ENCODE assay signal across 7 mouse cellular contexts in genomic region chr10:33986771-33987170, GRCm38 (mm10). TPM values are rescaled to one million over a fixed set of nuclear protein-coding genes. Genes with fewer than 3 reads are reported as not detected.
DNase-seq lines count a peak whose midpoint lies in the region; ATAC-seq and TF ChIP-seq lines count a peak whose summit lies in the region.

No protein-coding gene starts in this region.

- peak; percentile 77 for TF ChIP-seq RAD21 in MEL (IDR thresholded peaks at IDR 0.05; ENCODE audit: low read depth, low read length)

- no peak overlapping the region for H3K4me3 ChIP-seq in MEL (ENCODE audit: control insufficient read depth in 1 of 2, insufficient read depth in 1 of 2, low read depth in 2 of 2, low read length in 2 of 2)
- H3K4me3 ChIP-seq in embryonic facial prominence, embryonic 12.5 days, result no peak overlapping the region
- no peak overlapping the region for H3K4me3 ChIP-seq in lung, postnatal 0 days (ENCODE audit: low read depth, low read length)

- no peaks in the 10 kb centered on the region for H3K27me3 ChIP-seq in MEL (ENCODE audit: control insufficient read depth in 1 of 2, insufficient read depth in 2 of 2, low read length in 2 of 2)
- no peaks in the 10 kb centered on the region for H3K27me3 ChIP-seq in embryonic facial prominence, embryonic 12.5 days
- no peaks in the 10 kb centered on the region for H3K27me3 ChIP-seq in lung, postnatal 0 days (replicated peaks; ENCODE audit: insufficient read depth, low read length)

- intact Hi-C loops in heart, postnatal 36 days (cut with DNase I), result loop anchor here (2.0 kb wide), 2 partner anchors 110 to 342 kb away; partner anchors contain the start of gene Calhm5

- TF ChIP-seq CTCF in MEL (IDR thresholded peaks at IDR 0.05 in 2 of 3, conservative IDR thresholded peaks at IDR 0.05 in 1 of 3; ENCODE audit: control insufficient read depth in 1 of 3, insufficient read depth in 1 of 3, low read depth in 2 of 3, low read length in 3 of 3, poor library complexity in 1 of 3, severe bottlenecking in 1 of 3), result peak in 2 of 3 experiments; percentile 67 to 95
- peak; percentile 100 for TF ChIP-seq CTCF in lung, postnatal 0 days (IDR thresholded peaks at IDR 0.05)

- no peaks in the 10 kb centered on the region for H3K9me3 ChIP-seq in MEL (replicated peaks; ENCODE audit: insufficient read depth, low read length)
- no peaks in the 10 kb centered on the region for H3K9me3 ChIP-seq in embryonic facial prominence, embryonic 12.5 days
- H3K9me3 ChIP-seq in lung, postnatal 0 days (ENCODE audit: low read length), result no peaks in the 10 kb centered on the region

- WGBS in embryonic facial prominence, embryonic 12.5 days, result 18% methylated on average over 4 of the region's 4 CpGs
- WGBS in lung, postnatal 0 days, result 8% methylated on average over 4 of the region's 4 CpGs

- TF ChIP-seq POLR2A in MEL (IDR thresholded peaks at IDR 0.05; ENCODE audit: control insufficient read depth in 1 of 2, insufficient read depth in 1 of 2, low read depth in 1 of 2, low read length in 2 of 2, poor library complexity in 1 of 2), result no peak

- H3K27ac ChIP-seq in MEL (ENCODE audit: control insufficient read depth, low read depth, low read length), result no peak overlapping the region
- H3K27ac ChIP-seq in embryonic facial prominence, embryonic 12.5 days, result no peak overlapping the region
- no peak overlapping the region for H3K27ac ChIP-seq in lung, postnatal 0 days (ENCODE audit: low read length)

- H3K79me2 ChIP-seq in MEL (ENCODE audit: control insufficient read depth, insufficient read depth, low read length, poor library complexity), result no peaks in the 10 kb centered on the region

- DNase-seq in MEL (ENCODE audit: low read depth, low spot score), result peak; percentile 91
- peak; percentile 23 for DNase-seq in adrenal gland, postnatal 25 days
- DNase-seq in heart, postnatal 36 days, result peak; percentile 52 to 55
- DNase-seq in layer of hippocampus, adult 8-10 months (ENCODE audit: low spot score in 2 of 2), result peak; percentile 43 to 67
- peak; percentile 89 for DNase-seq in lung, postnatal 0 days (ENCODE audit: low spot score)
- peak; percentile 69 for DNase-seq in retina, postnatal 7 days (ENCODE audit: low read depth, low spot score)

- TF ChIP-seq EP300 in MEL (IDR thresholded peaks at IDR 0.05; ENCODE audit: low read depth in 1 of 2, low read length in 2 of 2), result no peak
- no peak for TF ChIP-seq EP300 in lung, postnatal 0 days (IDR thresholded peaks at IDR 0.05)

- no peaks in the 10 kb centered on the region for H3K4me1 ChIP-seq in MEL (ENCODE audit: control insufficient read depth in 1 of 2, insufficient read depth in 2 of 2, low read length in 2 of 2)
- no peaks in the 10 kb centered on the region for H3K4me1 ChIP-seq in embryonic facial prominence, embryonic 12.5 days
- no peaks in the 10 kb centered on the region for H3K4me1 ChIP-seq in lung, postnatal 0 days (ENCODE audit: insufficient read depth, low read depth, low read length)

- peak; percentile 52; the same call in 1 of the 2 replicates for ATAC-seq in embryonic facial prominence, embryonic 12.5 days (ENCODE audit: insufficient number of reproducible peaks, insufficient read depth, low FRiP score, low TSS enrichment)
- peak; percentile 59 for ATAC-seq in lung, postnatal 0 days

- H3K36me3 ChIP-seq in MEL (ENCODE audit: control insufficient read depth in 1 of 2, insufficient read depth in 2 of 2, low read length in 2 of 2), result no peaks in the 10 kb centered on the region
- no peaks in the 10 kb centered on the region; the same call in 1 of the 2 replicates for H3K36me3 ChIP-seq in embryonic facial prominence, embryonic 12.5 days
- H3K36me3 ChIP-seq in lung, postnatal 0 days (ENCODE audit: insufficient read depth, low read length), result 0 out of 2 replicates have a peak, but pooled peaks cover 7% of the 10 kb centered on the region

- no peak overlapping the region for H3K4me2 ChIP-seq in embryonic facial prominence, embryonic 12.5 days (replicated peaks)
- no peak overlapping the region for H3K4me2 ChIP-seq in lung, postnatal 0 days (replicated peaks; ENCODE audit: low read depth, low read length)

- H3K9ac ChIP-seq in MEL (ENCODE audit: control insufficient read depth, low read depth, low read length, poor library complexity, severe bottlenecking), result no peak overlapping the region
- no peak overlapping the region for H3K9ac ChIP-seq in embryonic facial prominence, embryonic 12.5 days
- H3K9ac ChIP-seq in lung, postnatal 0 days (replicated peaks; ENCODE audit: low read depth), result no peak overlapping the region

TF ChIP-seq in MEL, 35 proteins besides CTCF, POLR2A, EP300 and RAD21 (continues in another document):
- TF ChIP-seq TAL1 (IDR thresholded peaks at IDR 0.05; ENCODE audit: low read length) (no peak), ZC3H11A (IDR thresholded peaks at IDR 0.05; ENCODE audit: low read depth, low read length) (peak; percentile 72), POLR2AphosphoS5 (IDR thresholded peaks at IDR 0.05; ENCODE audit: borderline replicate concordance, low read depth, low read length) (no peak), TBP (IDR thresholded peaks at IDR 0.05; ENCODE audit: low read depth, low read length) (no peak), JUND (IDR thresholded peaks at IDR 0.05; ENCODE audit: low read depth, low read length) (0 out of 2 replicates have a peak, but pooled peaks have one; percentile 31), USF2 (IDR thresholded peaks at IDR 0.05; ENCODE audit: borderline replicate concordance in 1 of 2, insufficient read depth in 1 of 2, low read depth in 1 of 2, low read length in 2 of 2) (no peak), SIN3A (IDR thresholded peaks at IDR 0.05; ENCODE audit: low read length) (0 out of 2 replicates have a peak, but pooled peaks have one; percentile 32), HCFC1 (IDR thresholded peaks at IDR 0.05; ENCODE audit: low read depth, low read length) (0 out of 2 replicates have a peak, but pooled peaks have one; percentile 43), USF1 (IDR thresholded peaks at IDR 0.05; ENCODE audit: low read depth, low read length) (no peak), MXI1 (IDR thresholded peaks at IDR 0.05; ENCODE audit: low read depth, low read length) (no peak), BHLHE40 (IDR thresholded peaks at IDR 0.05; ENCODE audit: borderline replicate concordance, low read depth, low read length) (peak; percentile 41; the same call in 1 of the 2 replicates), NELFE (IDR thresholded peaks at IDR 0.05; ENCODE audit: low read depth, low read length) (no peak), MYB (IDR thresholded peaks at IDR 0.05; ENCODE audit: low read depth, low read length) (no peak), ELF1 (IDR thresholded peaks at IDR 0.05; ENCODE audit: low read depth, low read length) (no peak), MAFK (IDR thresholded peaks at IDR 0.05; ENCODE audit: borderline replicate concordance, low read depth, low read length) (no peak), POLR2AphosphoS2 (IDR thresholded peaks at IDR 0.05; ENCODE audit: low read length) (no peak), KAT2A (conservative IDR thresholded peaks at IDR 0.05; ENCODE audit: low read depth, low read length) (no peak), MYC (IDR thresholded peaks at IDR 0.05; ENCODE audit: low read depth, low read length) (peak; percentile 87), MAZ (IDR thresholded peaks at IDR 0.05; ENCODE audit: low read depth, low read length) (no peak), MAX (IDR thresholded peaks at IDR 0.05; ENCODE audit: low read length) (peak; percentile 65), ZMIZ1 (IDR thresholded peaks at IDR 0.05; ENCODE audit: low read depth, low read length) (no peak), ZKSCAN1 (IDR thresholded peaks at IDR 0.05; ENCODE audit: low read depth, low read length) (no peak)

RNA-seq across cellular contexts. Expression of gene Rwdd1, which starts 32.7 kb away (rescaled TPM):
- 137 and 157 TPM in 2 replicates for total RNA-seq in MEL (2012; rRNA removed)
- polyA plus RNA-seq in MEL (2012; ENCODE audit: insufficient read depth in 1 of 2, insufficient read length in 2 of 2, low read depth in 1 of 2, low replicate concordance in 2 of 2, missing spikeins in 1 of 2), result 100 to 1,000 TPM in 1 of 2 experiments, not detected in 1; 114 TPM
- 88.3 and 95.6 TPM in 2 replicates for total RNA-seq in adrenal gland, postnatal 25 days (2021)
- 151 TPM in 2 replicates for polyA plus RNA-seq in embryonic facial prominence, embryonic 12.5 days (2016; fragmentation: Nextera tagmentation; extraction: Ambion mirVana)
- total RNA-seq in heart, postnatal 36 days (2021), result 100 to 1,000 TPM; 121 to 129 TPM
- total RNA-seq in layer of hippocampus, adult 8-10 months (2022), result 100 to 1,000 TPM in 2 of 4 experiments, 10 to 100 TPM in 2; 91.2 to 114 (median 99.7) TPM
- 95.9 and 96.5 TPM in 2 replicates for polyA plus RNA-seq in lung, postnatal 0 days (2015; fragmentation: Nextera tagmentation; extraction: Ambion mirVana)

RNA-seq across cellular contexts. Expression of gene Zup1, which starts 35.7 kb away (rescaled TPM):
- total RNA-seq in MEL (2012; rRNA removed), result 6.6 and 6.9 TPM in 2 replicates
- polyA plus RNA-seq in MEL (2012; ENCODE audit: insufficient read depth in 1 of 2, insufficient read length in 2 of 2, low read depth in 1 of 2, low replicate concordance in 2 of 2, missing spikeins in 1 of 2), result 1 to 10 TPM in 1 of 2 experiments, not detected in 1; 6.0 TPM
- total RNA-seq in adrenal gland, postnatal 25 days (2021), result 12.3 and 20.2 TPM in 2 replicates
- 27.5 and 28.6 TPM in 2 replicates for polyA plus RNA-seq in embryonic facial prominence, embryonic 12.5 days (2016; fragmentation: Nextera tagmentation; extraction: Ambion mirVana)
- total RNA-seq in heart, postnatal 36 days (2021), result 1 to 10 TPM; 6.9 to 7.4 TPM
- total RNA-seq in layer of hippocampus, adult 8-10 months (2022), result 10 to 100 TPM; 15.7 to 23.6 (median 17.9) TPM
- 13.7 and 17.4 TPM in 2 replicates for polyA plus RNA-seq in lung, postnatal 0 days (2015; fragmentation: Nextera tagmentation; extraction: Ambion mirVana)

RNA-seq across cellular contexts. Expression of gene Trappc3l, which starts 50.6 kb away (rescaled TPM):
- total RNA-seq in MEL (2012; rRNA removed), result not detected in 2 replicates
- polyA plus RNA-seq in MEL (2012; ENCODE audit: insufficient read depth in 1 of 2, insufficient read length in 2 of 2, low read depth in 1 of 2, low replicate concordance in 2 of 2, missing spikeins in 1 of 2), result not detected
- total RNA-seq in adrenal gland, postnatal 25 days (2021), result not detected in 2 replicates
- polyA plus RNA-seq in embryonic facial prominence, embryonic 12.5 days (2016; fragmentation: Nextera tagmentation; extraction: Ambion mirVana), result not detected in 2 replicates
- total RNA-seq in heart, postnatal 36 days (2021), result not detected
- not detected for total RNA-seq in layer of hippocampus, adult 8-10 months (2022)
- polyA plus RNA-seq in lung, postnatal 0 days (2015; fragmentation: Nextera tagmentation; extraction: Ambion mirVana), result not detected in 2 replicates

RNA-seq across cellular contexts. Expression of gene Calhm4, which starts 57.3 kb away (rescaled TPM):
- not detected in 2 replicates for total RNA-seq in MEL (2012; rRNA removed)
- not detected for polyA plus RNA-seq in MEL (2012; ENCODE audit: insufficient read depth in 1 of 2, insufficient read length in 2 of 2, low read depth in 1 of 2, low replicate concordance in 2 of 2, missing spikeins in 1 of 2)
- not detected in 2 replicates for total RNA-seq in adrenal gland, postnatal 25 days (2021)
- not detected in 2 replicates for polyA plus RNA-seq in embryonic facial prominence, embryonic 12.5 days (2016; fragmentation: Nextera tagmentation; extraction: Ambion mirVana)
- total RNA-seq in heart, postnatal 36 days (2021), result not detected
- under 1 TPM in 1 of 4 experiments, not detected in 3; 0.17 TPM for total RNA-seq in layer of hippocampus, adult 8-10 months (2022)
- not detected in 2 replicates for polyA plus RNA-seq in lung, postnatal 0 days (2015; fragmentation: Nextera tagmentation; extraction: Ambion mirVana)

Comparison
In these comparisons a context has a peak if more than half of its experiments do, and no peak if none do; other contexts are left out.
1. DNase-seq: peak in every context shown above with its lines; median percentile 91 in MEL; 89 in lung, postnatal 0 days; 69 in retina, postnatal 7 days; 55 in layer of hippocampus, adult 8-10 months; 54 in heart, postnatal 36 days; 23 in adrenal gland, postnatal 25 days.